Mouse (Mus musculus) A20 (cell line): ENCODE measurements around the gene Cwc22.
"Not testable (repeated sequence)": the region's sequence is repeated elsewhere in the genome, so short reads cannot be mapped to it uniquely, and the experiment has no call there.

Source experiments
- DNase-seq: peaks from one replicate; pipeline ENCODE4 v3.0.0-alpha.2; 2011; ENCODE audit warnings: low read depth, low spot score

Gene Cwc22

GRCm38 (mm10) chr2:77897988-77898387 is 48.2 kb downstream of the Cwc22 start:
- no peak for DNase-seq

- DNase-seq = no peak
Measured at GRCm38 (mm10) chr2:77897558-77897899, 48.6 kb downstream of the Cwc22 start.

GRCm38 (mm10) chr2:77896843-77897557 is 49.2 kb downstream of the Cwc22 start:
- DNase-seq = no peak

GRCm38 (mm10) chr2:77895906-77896570 is 50.1 kb downstream of the Cwc22 start:
- not testable (repeated sequence) for DNase-seq

- no peak for DNase-seq
Measured at GRCm38 (mm10) chr2:77894896-77895295, 51.3 kb downstream of the Cwc22 start.

GRCm38 (mm10) chr2:77893505-77893904 is 52.7 kb downstream of the Cwc22 start:
- no peak for DNase-seq

GRCm38 (mm10) chr2:77892573-77892972 is 53.6 kb downstream of the Cwc22 start:
- DNase-seq = no peak

GRCm38 (mm10) chr2:77890836-77891438 is 55.2 kb downstream of the Cwc22 start:
- no peak for DNase-seq

GRCm38 (mm10) chr2:77889949-77890348 is 56.2 kb downstream of the Cwc22 start:
- DNase-seq = no peak

- DNase-seq = no peak
Measured at GRCm38 (mm10) chr2:77889401-77889800, 56.8 kb downstream of the Cwc22 start.

GRCm38 (mm10) chr2:77888826-77889225 is 57.3 kb downstream of the Cwc22 start:
- no peak for DNase-seq

GRCm38 (mm10) chr2:77888056-77888455 is 58.1 kb downstream of the Cwc22 start:
- no peak for DNase-seq

GRCm38 (mm10) chr2:77887166-77887565 is 59.0 kb downstream of the Cwc22 start:
- no peak for DNase-seq

GRCm38 (mm10) chr2:77885491-77886130 is 60.6 kb downstream of the Cwc22 start:
- DNase-seq = no peak

- DNase-seq = no peak
Measured at GRCm38 (mm10) chr2:77885036-77885435, 61.1 kb downstream of the Cwc22 start.

GRCm38 (mm10) chr2:77884491-77884890 is 61.7 kb downstream of the Cwc22 start:
- no peak for DNase-seq

- DNase-seq = no peak
Measured at GRCm38 (mm10) chr2:77882961-77883360, 63.2 kb downstream of the Cwc22 start.

GRCm38 (mm10) chr2:77881301-77882199 is 64.6 kb downstream of the Cwc22 start:
- no peak for DNase-seq

GRCm38 (mm10) chr2:77880351-77880750 is 65.8 kb downstream of the Cwc22 start:
- no peak for DNase-seq

- DNase-seq = no peak
Measured at GRCm38 (mm10) chr2:77879736-77880135, 66.4 kb downstream of the Cwc22 start.

- DNase-seq = no peak
Measured at GRCm38 (mm10) chr2:77877156-77877855, 68.9 kb downstream of the Cwc22 start.
